Mouse (Mus musculus): Measurements from ENCODE around the gene Gm17324. TPM values are rescaled to one million over a fixed set of nuclear protein-coding genes. Genes with fewer than 3 reads are reported as not detected.
"Not testable (repeated sequence)": the region's sequence is repeated elsewhere in the genome, so short reads cannot be mapped to it uniquely, and the experiment has no call there.

Gm17324 gene
- polyA plus RNA-seq, 1 experiment from 2014 or later, result 0.70 TPM

GRCm38 (mm10) chr9:78481423-78482331 lies 33.1 kb upstream of the Gm17324 start:
- H3K9me3 ChIP-seq (replicated peaks; ENCODE audit: control insufficient read depth, low read length), result no peaks in the 10 kb centered on the region
- peak; percentile 99 for ATAC-seq (replicated peaks; ENCODE audit: insufficient number of reproducible peaks, low FRiP score, low TSS enrichment, low read depth)
- H3K9ac ChIP-seq (replicated peaks; ENCODE audit: low read length), result peak overlapping the region; percentile 100
- DNase-seq (ENCODE audit: low spot score), result peak; percentile 99
- H3K4me2 ChIP-seq (ENCODE audit: low read depth, low read length), result peak overlapping the region; percentile 59
- H3K27me3 ChIP-seq (ENCODE audit: control insufficient read depth, insufficient read depth, low read length), result no peaks in the 10 kb centered on the region
- WGBS, result under 1% methylated on average over 69 of the region's 77 CpGs
- H3K27ac ChIP-seq (replicated peaks; ENCODE audit: low read depth, low read length), result peak overlapping the region; percentile 96
- no peaks in the 10 kb centered on the region for H3K4me1 ChIP-seq (ENCODE audit: control insufficient read depth, insufficient read depth, low read length)
- H3K4me3 ChIP-seq (ENCODE audit: low read depth, low read length), result peak overlapping the region; percentile 99
- H3K36me3 ChIP-seq (replicated peaks; ENCODE audit: control insufficient read depth, insufficient read depth, low read depth, low read length), result peaks cover 5% of the 10 kb centered on the region

DNA sequence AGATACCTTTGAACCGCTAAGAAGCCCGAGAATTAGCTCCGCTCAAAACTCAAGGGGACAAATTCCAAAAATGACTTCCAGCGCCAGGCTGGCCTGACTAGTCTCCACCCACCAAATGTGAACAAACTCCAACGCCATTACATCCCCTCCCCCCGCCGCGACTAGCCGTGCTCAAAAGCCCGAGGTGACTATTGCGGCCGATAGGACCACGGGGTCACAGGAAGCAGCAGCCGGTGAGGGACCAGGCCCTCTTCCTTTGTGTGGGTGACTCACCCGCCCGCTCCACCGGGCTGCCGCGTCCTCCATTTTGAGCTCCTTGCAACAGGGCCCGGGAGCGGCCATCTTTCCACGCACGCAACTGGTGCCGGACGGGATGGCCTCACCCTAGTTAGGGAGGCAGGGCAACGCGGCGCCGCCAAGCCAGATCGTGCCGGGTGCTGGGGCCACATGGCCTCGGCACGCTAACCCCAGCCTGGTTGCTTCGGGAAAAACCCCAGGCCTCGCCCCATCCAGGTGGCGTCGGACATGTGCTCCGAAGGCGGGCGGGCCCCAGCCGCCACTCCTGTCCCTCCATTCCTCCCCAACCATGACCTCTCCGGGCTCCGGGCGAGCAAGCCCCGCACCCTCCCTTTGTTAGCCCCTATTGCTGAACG lies 32.2 kb upstream of the Gm17324 start:
- Histone ChIP-seq H3K9ac (replicated peaks; ENCODE audit: low read length) (peak overlapping the region; percentile 100), H3K4me2 (ENCODE audit: low read depth, low read length) (peak overlapping the region; percentile 55), H3K9me3 (replicated peaks; ENCODE audit: control insufficient read depth, low read length) (no peaks in the 10 kb centered on the region), H3K4me1 (ENCODE audit: control insufficient read depth, insufficient read depth, low read length) (no peaks in the 10 kb centered on the region), H3K36me3 (replicated peaks; ENCODE audit: control insufficient read depth, insufficient read depth, low read depth, low read length) (peaks cover 5% of the 10 kb centered on the region), H3K27ac (replicated peaks; ENCODE audit: low read depth, low read length) (peak overlapping the region; percentile 96), H3K4me3 (ENCODE audit: low read depth, low read length) (peak overlapping the region; percentile 99), H3K27me3 (ENCODE audit: control insufficient read depth, insufficient read depth, low read length) (no peaks in the 10 kb centered on the region)
- under 1% methylated on average over 46 of the region's 46 CpGs for WGBS
- DNase-seq (ENCODE audit: low spot score) (peak; percentile 69), ATAC-seq (replicated peaks; ENCODE audit: insufficient number of reproducible peaks, low FRiP score, low TSS enrichment, low read depth) (peak; percentile 19)

- peak overlapping the region; percentile 100 for H3K9ac ChIP-seq (replicated peaks; ENCODE audit: low read length)
- not testable (repeated sequence) for ATAC-seq (replicated peaks; ENCODE audit: insufficient number of reproducible peaks, low FRiP score, low TSS enrichment, low read depth); H3K27me3 ChIP-seq (ENCODE audit: control insufficient read depth, insufficient read depth, low read length); H3K36me3 ChIP-seq (replicated peaks; ENCODE audit: control insufficient read depth, insufficient read depth, low read depth, low read length); H3K4me1 ChIP-seq (ENCODE audit: control insufficient read depth, insufficient read depth, low read length); DNase-seq (ENCODE audit: low spot score); H3K9me3 ChIP-seq (replicated peaks; ENCODE audit: control insufficient read depth, low read length)
- H3K4me2 ChIP-seq (ENCODE audit: low read depth, low read length), result peak overlapping the region; percentile 55
- 0% methylated on average over 13 of the region's 13 CpGs for WGBS
- H3K27ac ChIP-seq (replicated peaks; ENCODE audit: low read depth, low read length), result peak overlapping the region; percentile 96; the same call in 1 of the 2 replicates
- peak overlapping the region; percentile 99 for H3K4me3 ChIP-seq (ENCODE audit: low read depth, low read length)
Measured at GRCm38 (mm10) chr9:78480227-78480626, 31.6 kb upstream of the Gm17324 start.

DNA sequence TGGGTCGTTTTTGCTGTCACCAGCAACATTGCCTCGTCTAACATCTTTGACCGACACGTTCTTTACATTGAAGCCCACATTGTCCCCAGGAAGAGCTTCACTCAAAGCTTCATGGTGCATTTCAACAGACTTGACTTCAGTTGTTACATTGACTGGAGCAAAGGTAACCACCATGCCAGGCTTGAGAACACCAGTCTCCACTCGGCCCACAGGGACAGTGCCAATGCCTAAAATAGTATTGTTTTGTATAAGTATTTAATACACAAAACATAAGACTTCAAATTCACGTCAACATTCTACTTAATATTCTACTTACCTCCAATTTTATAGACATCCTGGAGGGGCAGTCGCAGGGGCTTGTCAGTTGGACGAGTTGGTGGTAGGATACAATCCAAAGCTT lies 30.7 kb upstream of the Gm17324 start:
- H3K9me3 ChIP-seq (replicated peaks; ENCODE audit: control insufficient read depth, low read length); ATAC-seq (replicated peaks; ENCODE audit: insufficient number of reproducible peaks, low FRiP score, low TSS enrichment, low read depth); H3K36me3 ChIP-seq (replicated peaks; ENCODE audit: control insufficient read depth, insufficient read depth, low read depth, low read length); DNase-seq (ENCODE audit: low spot score); H3K27me3 ChIP-seq (ENCODE audit: control insufficient read depth, insufficient read depth, low read length); H3K4me1 ChIP-seq (ENCODE audit: control insufficient read depth, insufficient read depth, low read length); H3K27ac ChIP-seq (replicated peaks; ENCODE audit: low read depth, low read length): not testable (repeated sequence)
- peak overlapping the region; percentile 47 for H3K4me2 ChIP-seq (ENCODE audit: low read depth, low read length)
- WGBS, result 36% methylated on average over 7 of the region's 8 CpGs
- peak overlapping the region; percentile 99 for H3K4me3 ChIP-seq (ENCODE audit: low read depth, low read length)
- peak overlapping the region; percentile 34; the same call in 1 of the 2 replicates for H3K9ac ChIP-seq (replicated peaks; ENCODE audit: low read length)

DNA sequence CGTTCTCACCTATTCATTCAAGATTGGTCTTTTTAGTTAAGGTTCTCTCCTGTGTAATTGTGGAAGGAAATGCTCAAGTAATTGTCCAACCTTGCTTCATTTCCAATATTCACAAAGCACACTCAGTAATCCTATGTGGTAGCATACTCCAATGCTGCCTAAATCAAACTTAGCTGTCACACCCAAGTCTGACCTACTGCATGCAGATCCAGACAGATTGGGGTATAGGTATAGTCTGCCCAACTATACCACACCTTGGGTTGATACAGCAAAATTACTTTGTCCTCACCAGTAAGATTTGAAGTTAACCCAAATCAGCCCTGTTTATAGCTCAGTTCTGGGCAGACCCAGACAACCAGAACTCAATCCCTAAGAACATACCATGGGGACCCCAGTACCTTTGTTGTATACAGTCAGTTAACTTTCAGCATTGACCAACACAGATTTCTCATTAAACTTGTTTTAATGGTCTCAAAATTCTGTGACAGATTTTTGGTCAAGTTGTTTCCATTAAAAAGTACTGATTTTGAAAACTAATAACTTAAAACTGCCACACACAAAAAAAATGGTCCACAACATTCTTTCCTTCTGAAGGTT lies 29.5 kb upstream of the Gm17324 start:
- H3K4me3 ChIP-seq (ENCODE audit: low read depth, low read length); H3K4me2 ChIP-seq (ENCODE audit: low read depth, low read length); H3K27ac ChIP-seq (replicated peaks; ENCODE audit: low read depth, low read length); DNase-seq (ENCODE audit: low spot score); ATAC-seq (replicated peaks; ENCODE audit: insufficient number of reproducible peaks, low FRiP score, low TSS enrichment, low read depth); H3K27me3 ChIP-seq (ENCODE audit: control insufficient read depth, insufficient read depth, low read length); H3K9me3 ChIP-seq (replicated peaks; ENCODE audit: control insufficient read depth, low read length); H3K4me1 ChIP-seq (ENCODE audit: control insufficient read depth, insufficient read depth, low read length); H3K36me3 ChIP-seq (replicated peaks; ENCODE audit: control insufficient read depth, insufficient read depth, low read depth, low read length): not testable (repeated sequence)
- 54% methylated on average over 1 of the region's 1 CpGs for WGBS
- H3K9ac ChIP-seq (replicated peaks; ENCODE audit: low read length), result 0 out of 2 replicates have a peak overlapping the region, but pooled peaks have one; percentile 9

DNA sequence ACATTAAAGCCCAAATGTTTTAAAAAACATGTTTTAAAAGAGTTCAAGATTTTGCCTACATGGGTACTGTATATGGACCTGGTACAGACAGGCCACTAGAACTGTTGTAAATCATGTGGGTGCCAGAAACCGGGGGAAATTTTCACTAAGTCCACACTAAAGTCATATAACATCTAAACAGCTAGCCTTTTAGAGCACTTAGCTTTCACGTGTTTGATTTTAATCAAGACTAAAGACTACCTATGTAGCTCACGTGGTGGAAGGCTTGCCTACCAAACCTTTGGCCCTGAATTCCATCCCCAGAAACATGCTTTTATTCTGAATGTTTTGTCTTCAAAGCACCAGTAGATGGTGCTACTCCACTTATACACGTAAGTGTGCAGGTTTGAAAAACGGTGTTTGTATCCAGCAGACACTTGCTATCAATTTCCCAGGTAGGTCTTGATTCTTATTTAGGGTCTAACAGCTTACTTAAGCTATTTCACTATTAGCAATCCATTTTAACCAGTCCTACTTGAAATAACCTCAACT lies 28.5 kb upstream of the Gm17324 start:
- Histone ChIP-seq H3K27me3 (ENCODE audit: control insufficient read depth, insufficient read depth, low read length) (no peaks in the 10 kb centered on the region), H3K9ac (replicated peaks; ENCODE audit: low read length) (no peak overlapping the region), H3K36me3 (replicated peaks; ENCODE audit: control insufficient read depth, insufficient read depth, low read depth, low read length) (peaks cover 5% of the 10 kb centered on the region), H3K4me1 (ENCODE audit: control insufficient read depth, insufficient read depth, low read length) (no peaks in the 10 kb centered on the region), H3K27ac (replicated peaks; ENCODE audit: low read depth, low read length) (no peak overlapping the region), H3K9me3 (replicated peaks; ENCODE audit: control insufficient read depth, low read length) (no peaks in the 10 kb centered on the region), H3K4me2 (ENCODE audit: low read depth, low read length) (no peak overlapping the region), H3K4me3 (ENCODE audit: low read depth, low read length) (no peak overlapping the region)
- ATAC-seq (replicated peaks; ENCODE audit: insufficient number of reproducible peaks, low FRiP score, low TSS enrichment, low read depth) (no peak), DNase-seq (ENCODE audit: low spot score) (peak; percentile 75)
- WGBS, result 4% methylated on average over 5 of the region's 5 CpGs

DNA sequence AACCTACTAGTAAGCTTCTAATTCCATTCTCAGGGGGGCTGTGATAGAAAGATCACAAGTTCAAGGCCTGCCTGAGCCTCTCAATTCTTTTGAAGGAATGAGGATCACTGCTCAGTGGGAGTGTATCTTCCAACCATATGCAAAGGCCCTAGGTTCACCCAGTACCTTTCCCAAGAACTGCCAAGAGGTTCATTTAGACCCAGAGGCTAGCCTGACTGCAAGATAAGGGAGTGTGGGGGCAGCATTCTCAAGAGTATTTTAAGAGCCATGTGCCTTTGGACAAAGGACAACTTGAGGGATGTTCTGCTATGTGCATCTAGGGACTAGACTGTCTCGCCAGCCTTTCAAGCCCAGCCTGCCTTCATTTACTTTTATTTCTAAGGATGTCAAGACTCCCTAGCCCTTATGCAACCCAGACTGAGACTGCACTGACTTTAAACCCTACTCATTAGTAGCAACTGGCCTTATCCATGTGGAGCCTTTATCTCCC lies 28.0 kb upstream of the Gm17324 start:
- 0 out of 2 replicates have a peak, but pooled peaks have one; percentile 11 for ATAC-seq (replicated peaks; ENCODE audit: insufficient number of reproducible peaks, low FRiP score, low TSS enrichment, low read depth)
- Histone ChIP-seq H3K9me3 (replicated peaks; ENCODE audit: control insufficient read depth, low read length) (no peaks in the 10 kb centered on the region), H3K36me3 (replicated peaks; ENCODE audit: control insufficient read depth, insufficient read depth, low read depth, low read length) (peaks cover 5% of the 10 kb centered on the region), H3K27ac (replicated peaks; ENCODE audit: low read depth, low read length) (no peak overlapping the region), H3K4me2 (ENCODE audit: low read depth, low read length) (no peak overlapping the region), H3K27me3 (ENCODE audit: control insufficient read depth, insufficient read depth, low read length) (no peaks in the 10 kb centered on the region), H3K9ac (replicated peaks; ENCODE audit: low read length) (no peak overlapping the region), H3K4me3 (ENCODE audit: low read depth, low read length) (no peak overlapping the region), H3K4me1 (ENCODE audit: control insufficient read depth, insufficient read depth, low read length) (no peaks in the 10 kb centered on the region)
- WGBS, result 26% methylated on average over 1 of the region's 1 CpGs
- peak; percentile 55 for DNase-seq (ENCODE audit: low spot score)

Measured in embryonic facial prominence, embryonic 11.5 days (tissue).